Mouse (Mus musculus) lung, postnatal 36 days (tissue): ENCODE measurements around the gene Cxcr1.

Source experiments
- DNase-seq: peaks from one replicate; pipeline ENCODE4 v3.0.0; 2022; ENCODE audit warnings: mixed read lengths

The Cxcr1 gene

GRCm38 (mm10) chr1:74194445-74194844 lies at the start of gene Cxcr1:
TSS of gene Cxcr1 (minus strand) at chr1:74194631.
- no peak for DNase-seq

- DNase-seq = no peak
Measured at GRCm38 (mm10) chr1:74240832-74241231, 46.4 kb upstream of the Cxcr1 start.

GRCm38 (mm10) chr1:74240311-74240710 lies 45.9 kb upstream of the Cxcr1 start:
- DNase-seq = no peak

- DNase-seq = no peak
Measured at GRCm38 (mm10) chr1:74239618-74240017, 45.2 kb upstream of the Cxcr1 start.

- DNase-seq = no peak
Measured at GRCm38 (mm10) chr1:74239162-74239561, 44.7 kb upstream of the Cxcr1 start.

GRCm38 (mm10) chr1:74238136-74238535 lies 43.7 kb upstream of the Cxcr1 start:
- no peak for DNase-seq

GRCm38 (mm10) chr1:74237671-74238070 lies 43.2 kb upstream of the Cxcr1 start:
- DNase-seq = no peak

GRCm38 (mm10) chr1:74236590-74237317 lies 42.3 kb upstream of the Cxcr1 start:
- peak; percentile 72 for DNase-seq

- peak; percentile 97 for DNase-seq
Measured at GRCm38 (mm10) chr1:74235938-74236589, 41.6 kb upstream of the Cxcr1 start, which contains the start of gene Arpc2. TSS of gene Arpc2 (plus strand) at chr1:74236084.

- DNase-seq = no peak
Measured at GRCm38 (mm10) chr1:74230992-74231391, 36.6 kb upstream of the Cxcr1 start.

GRCm38 (mm10) chr1:74229942-74230341 lies 35.5 kb upstream of the Cxcr1 start:
- DNase-seq = no peak

- peak; percentile 88 for DNase-seq
Measured at GRCm38 (mm10) chr1:74227317-74227716, 32.9 kb upstream of the Cxcr1 start.

GRCm38 (mm10) chr1:74219922-74220321 lies 25.5 kb upstream of the Cxcr1 start:
- no peak for DNase-seq

GRCm38 (mm10) chr1:74208941-74209340 lies 14.5 kb upstream of the Cxcr1 start:
- DNase-seq = no peak

- DNase-seq = no peak
Measured at GRCm38 (mm10) chr1:74207906-74208305, 13.5 kb upstream of the Cxcr1 start.

GRCm38 (mm10) chr1:74206642-74207041 lies 12.2 kb upstream of the Cxcr1 start:
- DNase-seq = no peak

- peak; percentile 49 for DNase-seq
Measured at GRCm38 (mm10) chr1:74205881-74206280, 11.4 kb upstream of the Cxcr1 start.

- DNase-seq = no peak
Measured at GRCm38 (mm10) chr1:74203457-74203856, 9.0 kb upstream of the Cxcr1 start.

- no peak for DNase-seq
Measured at GRCm38 (mm10) chr1:74201048-74201844, 6.8 kb upstream of the Cxcr1 start.

- DNase-seq = no peak
Measured at GRCm38 (mm10) chr1:74199046-74199445, 4.6 kb upstream of the Cxcr1 start.

GRCm38 (mm10) chr1:74197726-74198470 lies 3.5 kb upstream of the Cxcr1 start:
- DNase-seq = peak; percentile 21

GRCm38 (mm10) chr1:74196621-74197419 lies 2.4 kb upstream of the Cxcr1 start:
- DNase-seq = no peak
